In genomic region chr6:148945509-148946408, GRCm38 (mm10) we compare ENCODE assay signal across 7 mouse cellular contexts. TPM values are rescaled to one million over a fixed set of nuclear protein-coding genes. Genes with fewer than 3 reads are reported as not detected.
DNase-seq lines count a peak whose midpoint lies in the region; ATAC-seq lines count a peak whose summit lies in the region.

No protein-coding gene starts in this region.

- WGBS in hindbrain, embryonic 13.5 days = under 1% methylated on average over 72 of the region's 75 CpGs
- WGBS in limb, embryonic 10.5 days = 0% methylated on average over 75 of the region's 75 CpGs
- under 1% methylated on average over 74 of the region's 75 CpGs for WGBS in midbrain, embryonic 10.5 days

- peak overlapping the region; percentile 69 for H3K4me2 ChIP-seq in hindbrain, embryonic 13.5 days

- peak overlapping the region; percentile 88 for H3K27ac ChIP-seq in hindbrain, embryonic 13.5 days
- H3K27ac ChIP-seq in limb, embryonic 10.5 days = peak overlapping the region; percentile 100
- H3K27ac ChIP-seq in midbrain, embryonic 10.5 days (replicated peaks) = peak overlapping the region; percentile 99

- H3K27me3 ChIP-seq in hindbrain, embryonic 13.5 days = no peaks in the 10 kb centered on the region
- H3K27me3 ChIP-seq in limb, embryonic 10.5 days (ENCODE audit: low read depth, poor library complexity, severe bottlenecking) = no peaks in the 10 kb centered on the region
- no peaks in the 10 kb centered on the region for H3K27me3 ChIP-seq in midbrain, embryonic 10.5 days (ENCODE audit: low read depth, poor library complexity, severe bottlenecking)

- DNase-seq in R1 (ENCODE audit: low read depth, low spot score) = peak; percentile 79
- peak; percentile 33 for DNase-seq in cerebellum, adult 9-10 months
- peak; percentile 3 to 14 for DNase-seq in frontal cortex, postnatal 25 days (ENCODE audit: low spot score in 2 of 2)
- peak; percentile 77 for DNase-seq in limb, embryonic 10.5 days (ENCODE audit: low spot score)
- DNase-seq in midbrain, embryonic 10.5 days (ENCODE audit: low spot score) = peak; percentile 69
- DNase-seq in spleen, adult 12 weeks (ENCODE audit: low spot score) = peak; percentile 26

- H3K4me3 ChIP-seq in hindbrain, embryonic 13.5 days = peak overlapping the region; percentile 88
- peak overlapping the region; percentile 97 for H3K4me3 ChIP-seq in limb, embryonic 10.5 days
- peak overlapping the region; percentile 79 for H3K4me3 ChIP-seq in midbrain, embryonic 10.5 days

- H3K9me3 ChIP-seq in hindbrain, embryonic 13.5 days = no peaks in the 10 kb centered on the region
- H3K9me3 ChIP-seq in limb, embryonic 10.5 days (replicated peaks) = no peaks in the 10 kb centered on the region
- no peaks in the 10 kb centered on the region for H3K9me3 ChIP-seq in midbrain, embryonic 10.5 days (replicated peaks)

- H3K36me3 ChIP-seq in hindbrain, embryonic 13.5 days = no peaks in the 10 kb centered on the region
- peaks cover 20% of the 10 kb centered on the region for H3K36me3 ChIP-seq in limb, embryonic 10.5 days
- peaks cover 21% of the 10 kb centered on the region for H3K36me3 ChIP-seq in midbrain, embryonic 10.5 days

- peak overlapping the region; percentile 90 for H3K9ac ChIP-seq in hindbrain, embryonic 13.5 days

- H3K4me1 ChIP-seq in hindbrain, embryonic 13.5 days (replicated peaks) = peaks cover 32% of the 10 kb centered on the region
- peaks cover 28% of the 10 kb centered on the region for H3K4me1 ChIP-seq in limb, embryonic 10.5 days
- H3K4me1 ChIP-seq in midbrain, embryonic 10.5 days = peaks cover 37% of the 10 kb centered on the region

- ATAC-seq in hindbrain, embryonic 13.5 days (ENCODE audit: low FRiP score) = peak; percentile 47

RNA-seq across cellular contexts. Expression of gene Sinhcaf, which starts 0.5 kb away (rescaled TPM):
- 103 and 104 TPM in 2 replicates for polyA plus RNA-seq in hindbrain, embryonic 13.5 days (2015; fragmentation: Nextera tagmentation; extraction: Ambion mirVana)
- polyA plus RNA-seq in limb, embryonic 10.5 days (2016; fragmentation: Nextera tagmentation; extraction: Ambion mirVana) = 270 and 301 TPM in 2 replicates
- polyA plus RNA-seq in midbrain, embryonic 10.5 days (2016; fragmentation: Nextera tagmentation; extraction: Ambion mirVana) = 322 and 341 TPM in 2 replicates

RNA-seq across cellular contexts. Expression of gene Caprin2, which starts 49.7 kb away (rescaled TPM):
- polyA plus RNA-seq in hindbrain, embryonic 13.5 days (2015; fragmentation: Nextera tagmentation; extraction: Ambion mirVana) = 13.0 and 13.2 TPM in 2 replicates
- polyA plus RNA-seq in limb, embryonic 10.5 days (2016; fragmentation: Nextera tagmentation; extraction: Ambion mirVana) = 15.9 and 18.2 TPM in 2 replicates
- polyA plus RNA-seq in midbrain, embryonic 10.5 days (2016; fragmentation: Nextera tagmentation; extraction: Ambion mirVana) = 22.4 and 24.0 TPM in 2 replicates

Comparison
In these comparisons a context has a peak if more than half of its experiments do, and no peak if none do; other contexts are left out.
1. Peak in every context shown above with its lines: DNase-seq, ATAC-seq, H3K4me3 ChIP-seq and H3K27ac ChIP-seq.
2. DNase-seq: peak in every context shown above with its lines; median percentile 79 in R1; 77 in limb, embryonic 10.5 days; 69 in midbrain, embryonic 10.5 days; 33 in cerebellum, adult 9-10 months; 26 in spleen, adult 12 weeks; 8 in frontal cortex, postnatal 25 days.